Mouse (Mus musculus) frontal cortex, postnatal 14 days (tissue): ENCODE results near the gene Gm21992.

Experiments
- DNase-seq, 2 experiments: peaks; one replicate each; pipeline ENCODE4 v3.0.0; 2022; ENCODE audit warnings: low spot score in 2 of 2

The Gm21992 gene

DNA sequence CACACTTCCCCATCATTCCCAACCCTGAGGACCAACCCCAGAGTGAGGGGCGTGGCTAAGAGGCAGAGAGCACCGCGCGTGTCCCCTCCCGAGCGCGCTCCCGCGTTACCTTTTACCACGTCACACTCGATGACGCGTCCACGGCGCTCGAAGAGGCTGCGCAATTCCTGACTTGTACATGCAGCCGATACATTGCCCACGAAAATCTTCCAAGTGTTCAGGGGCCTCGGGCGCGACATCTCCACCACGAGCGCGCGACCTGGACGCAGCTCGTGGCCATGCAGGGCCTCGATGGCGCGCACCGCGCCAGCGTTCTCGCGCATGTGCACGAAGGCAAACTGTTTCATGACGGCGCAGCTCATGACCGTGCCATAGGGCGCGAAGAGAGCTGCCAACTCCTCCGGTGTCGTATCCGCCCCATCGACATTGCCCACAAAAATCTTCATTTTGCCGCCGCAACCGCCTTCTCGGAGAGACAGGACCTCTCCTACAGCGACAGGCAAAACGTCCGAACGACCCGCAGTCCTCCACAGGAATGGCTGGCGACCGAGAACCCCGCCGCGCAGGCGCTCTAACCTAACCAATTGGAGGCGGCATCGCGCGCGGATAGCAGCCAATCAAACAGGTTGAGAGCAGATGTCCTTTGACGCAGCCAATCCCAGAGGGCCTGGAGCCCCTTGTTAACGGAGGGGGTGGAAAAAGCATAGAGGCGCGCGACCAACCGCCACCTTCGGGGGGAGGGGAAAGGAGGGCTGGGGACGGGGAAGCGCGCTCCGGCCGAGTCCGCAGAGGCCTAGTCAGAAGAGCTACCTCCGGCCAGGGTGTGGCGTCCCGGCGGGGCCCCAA, at the start of gene Gm21992, which contains the start of gene Rbm14:
TSS of gene Gm21992 (minus strand) at position 550 of the 846 bp plus-strand sequence.
TSS of gene Rbm14 (minus strand) at position 572 of the 846 bp plus-strand sequence.
- DNase-seq, result peak; percentile 98

- no peak for DNase-seq
Measured at GRCm38 (mm10) chr19:4859081-4859480, 47.7 kb upstream of the Gm21992 start.

DNA sequence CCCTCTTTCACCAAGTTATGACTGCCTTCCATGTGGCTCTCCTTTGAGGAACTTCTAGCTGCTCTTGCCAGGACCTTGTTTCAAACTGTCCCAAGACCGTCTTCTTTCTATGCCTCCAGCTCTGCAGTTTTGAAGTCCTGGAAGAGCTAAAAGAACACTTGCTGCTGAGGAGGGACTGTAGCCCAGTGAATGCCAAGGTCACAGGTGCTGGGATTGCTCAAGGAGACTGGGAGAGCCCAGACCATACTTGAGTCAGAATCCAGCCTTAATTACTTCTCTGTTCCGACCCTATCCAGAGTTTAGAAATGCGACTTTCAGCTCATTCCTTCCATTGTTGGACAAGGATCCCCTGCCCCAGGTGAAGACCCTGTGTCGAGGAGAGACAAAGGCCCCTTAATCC, 44.5 kb upstream of the Gm21992 start:
- DNase-seq, result no peak

GRCm38 (mm10) chr19:4855470-4855820, 44.0 kb upstream of the Gm21992 start:
- DNase-seq, result no peak

- peak; percentile 78 to 83 for DNase-seq
Measured at GRCm38 (mm10) chr19:4854552-4855469, 43.4 kb upstream of the Gm21992 start, which contains the start of gene Ctsf. Ctsf (plus strand) TSS chr19:4855130.

DNA sequence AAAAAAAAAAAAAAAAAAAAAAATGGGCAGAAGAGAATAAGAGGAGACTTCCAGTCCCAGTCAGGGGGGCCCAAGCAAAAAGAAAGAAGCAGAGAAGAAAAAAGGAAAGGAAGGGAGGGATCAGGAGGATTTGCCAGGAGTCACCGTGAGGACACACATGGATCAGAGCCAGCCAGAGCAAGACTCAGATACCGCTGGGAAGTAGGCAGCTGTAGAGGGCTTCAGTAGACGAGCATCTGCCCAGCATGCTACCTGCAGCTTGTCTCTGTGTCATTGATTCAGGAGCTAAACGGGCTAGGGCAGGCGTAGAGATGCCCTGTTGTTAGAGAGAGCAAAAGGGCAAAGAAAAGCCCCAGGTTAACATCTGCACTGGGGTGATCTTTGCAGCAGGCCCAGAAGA, 38.9 kb upstream of the Gm21992 start:
- DNase-seq, result no peak

- DNase-seq, result no peak
Measured at GRCm38 (mm10) chr19:4849800-4850199, 38.4 kb upstream of the Gm21992 start.

DNA sequence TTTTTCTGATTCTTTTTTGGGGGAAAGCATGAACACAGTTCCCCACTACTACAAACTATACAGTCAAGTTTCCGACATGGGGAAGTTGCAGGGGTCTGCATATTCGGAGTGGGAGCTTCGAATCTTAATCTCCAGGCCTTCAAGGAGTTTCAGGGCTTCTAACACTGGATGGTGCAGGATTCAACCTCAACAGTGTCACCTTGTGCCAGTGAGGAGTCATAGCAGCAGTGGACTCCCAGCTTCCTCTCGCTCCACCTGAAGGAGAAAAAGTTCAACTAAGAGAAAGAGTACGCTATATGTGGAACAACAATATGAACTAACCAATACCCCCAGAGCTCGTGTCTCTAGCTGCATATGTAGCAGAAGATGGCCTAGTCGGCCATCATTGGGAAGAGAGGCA, 36.1 kb upstream of the Gm21992 start:
- no peak for DNase-seq

DNA sequence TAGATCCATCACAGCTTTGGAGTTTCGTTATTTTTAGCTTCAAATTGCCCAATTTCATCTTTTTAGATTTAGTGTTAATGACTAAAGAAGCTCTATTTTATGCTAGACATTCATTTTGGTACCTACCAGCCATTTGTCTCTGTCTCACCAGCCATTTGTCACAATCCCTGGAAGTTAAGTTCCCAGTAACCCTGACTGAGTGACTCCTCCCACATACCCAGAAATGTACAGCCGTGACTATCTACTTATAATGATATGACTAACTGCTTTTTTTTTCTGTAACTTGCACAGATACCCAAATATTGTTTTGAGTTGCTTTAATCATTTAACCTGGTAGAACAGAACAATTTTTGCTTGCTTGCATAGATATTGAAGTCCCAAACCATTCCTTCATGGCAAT, 34.4 kb upstream of the Gm21992 start:
- DNase-seq, result no peak

DNA sequence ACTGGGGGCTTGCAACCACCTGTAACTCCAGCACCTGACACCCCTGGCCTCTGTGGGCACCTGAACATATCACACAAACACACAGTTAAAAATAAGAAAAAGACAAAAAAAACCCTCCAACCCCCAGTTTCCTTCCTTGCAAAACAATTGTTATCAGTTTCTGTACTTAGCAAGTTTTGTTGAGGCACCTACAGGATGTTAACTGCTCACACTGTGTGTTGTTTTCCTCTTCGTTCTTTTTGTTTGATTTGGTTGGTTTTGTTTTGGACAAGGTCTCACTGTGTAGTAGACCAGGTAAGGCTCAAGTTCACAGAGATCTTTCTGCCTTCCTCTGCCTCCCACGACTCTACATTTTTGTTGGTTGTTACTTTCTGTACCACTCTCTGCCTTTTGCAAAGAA, 31.2 kb upstream of the Gm21992 start:
- DNase-seq, result no peak

GRCm38 (mm10) chr19:4840848-4841247, 29.4 kb upstream of the Gm21992 start:
- DNase-seq, result no peak

DNA sequence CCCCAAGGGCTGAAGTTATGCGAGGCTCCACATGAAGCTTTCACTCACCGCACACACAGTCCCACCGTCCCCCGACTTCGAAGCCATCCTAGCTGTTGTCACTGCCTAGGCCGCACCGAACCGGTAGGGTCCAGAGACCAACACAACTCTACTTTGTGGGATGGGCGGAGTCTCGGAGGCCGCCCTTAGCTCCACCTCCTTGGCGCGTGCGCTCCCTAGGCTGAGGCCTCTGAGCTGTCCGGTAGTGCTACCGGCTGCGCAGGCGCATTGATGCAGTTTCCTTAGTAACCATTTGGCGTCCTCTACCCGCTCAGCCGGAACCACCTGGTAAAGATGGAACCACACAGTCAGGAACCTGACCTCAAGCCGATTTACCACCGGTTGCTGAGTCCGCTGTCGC, 27.7 kb upstream of the Gm21992 start, which contains the start of the genes Ccs and Ccdc87:
TSS of gene Ccs (minus strand) at position 184 of the 400 bp plus-strand sequence.
TSS of gene Ccdc87 (plus strand) at position 218 of the 400 bp plus-strand sequence.
- peak; percentile 89 to 91 for DNase-seq

GRCm38 (mm10) chr19:4838526-4839140, 27.2 kb upstream of the Gm21992 start:
- DNase-seq, result no peak

- no peak for DNase-seq
Measured at GRCm38 (mm10) chr19:4837049-4837448, 25.6 kb upstream of the Gm21992 start.

- DNase-seq, result no peak
Measured at GRCm38 (mm10) chr19:4836096-4836495, 24.7 kb upstream of the Gm21992 start.

GRCm38 (mm10) chr19:4833977-4834376, 22.6 kb upstream of the Gm21992 start:
- no peak for DNase-seq

GRCm38 (mm10) chr19:4829156-4829555, 17.7 kb upstream of the Gm21992 start:
- peak in 1 of 2 experiments; percentile 15 for DNase-seq

DNA sequence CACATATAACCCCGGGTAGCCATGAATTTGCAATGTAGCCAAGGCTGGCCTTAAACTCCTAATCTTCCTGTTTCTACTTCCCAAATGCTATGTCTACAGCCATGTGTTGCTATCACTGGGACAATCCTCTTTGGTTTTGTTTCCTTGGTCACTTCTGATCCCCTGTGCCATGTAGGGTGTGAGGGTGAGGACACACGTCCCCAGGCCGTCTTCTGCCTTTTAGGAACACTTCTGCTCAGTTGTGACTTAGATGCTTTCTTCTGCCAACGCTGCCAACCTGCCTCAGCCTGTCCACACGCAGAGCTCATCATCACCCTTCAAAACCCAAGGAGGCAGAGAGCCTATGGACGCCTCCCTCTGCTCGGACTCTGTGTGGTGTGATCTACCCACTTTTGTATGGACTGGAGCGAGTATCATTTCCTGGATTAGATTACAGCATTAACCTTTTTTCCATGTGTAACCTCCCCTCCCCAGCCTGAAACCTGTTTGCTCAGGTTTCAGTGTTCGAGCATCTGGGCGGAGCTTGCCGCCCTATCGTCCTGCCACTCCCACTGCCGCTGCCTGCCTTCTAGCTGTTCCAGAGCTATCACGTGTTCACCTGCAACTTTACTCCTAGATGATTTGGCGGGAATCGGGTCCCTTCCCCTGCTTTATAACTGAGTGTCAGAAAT, 17.2 kb upstream of the Gm21992 start:
- no peak for DNase-seq

- DNase-seq, result peak; percentile 43 to 68
Measured at GRCm38 (mm10) chr19:4820678-4821303, 9.4 kb upstream of the Gm21992 start.

GRCm38 (mm10) chr19:4817182-4817835, 5.9 kb upstream of the Gm21992 start:
- DNase-seq, result no peak
